Mouse (Mus musculus) megakaryocyte, embryonic 14.5 days (primary cell): Measurements from ENCODE around the gene Wfdc10.

Experiments used
- FLI1 ChIP-seq: IDR thresholded peaks from 2 replicates; pipeline ENCODE4 v1.6.1; 2012; ENCODE audit warnings: low read length, inconsistent platforms, mixed read lengths
- GATA1 ChIP-seq: IDR thresholded peaks from 3 replicates; pipeline ENCODE4 v1.6.1; 2012; ENCODE audit warnings: mixed read lengths, low read length, inconsistent platforms, borderline replicate concordance

- TF ChIP-seq FLI1, result no peak
- TF ChIP-seq GATA1, result no peak
Observed at GRCm38 (mm10) chr2:164635266-164635665, 20.6 kb upstream of the Wfdc10 start.
